Mouse (Mus musculus): Measurements from ENCODE around the gene Capzb. TPM values are rescaled to one million over a fixed set of nuclear protein-coding genes. Genes with fewer than 3 reads are reported as not detected.

The Capzb gene
- polyA plus RNA-seq (2012; ENCODE audit: low replicate concordance): 131 and 179 TPM in 2 replicates

DNA sequence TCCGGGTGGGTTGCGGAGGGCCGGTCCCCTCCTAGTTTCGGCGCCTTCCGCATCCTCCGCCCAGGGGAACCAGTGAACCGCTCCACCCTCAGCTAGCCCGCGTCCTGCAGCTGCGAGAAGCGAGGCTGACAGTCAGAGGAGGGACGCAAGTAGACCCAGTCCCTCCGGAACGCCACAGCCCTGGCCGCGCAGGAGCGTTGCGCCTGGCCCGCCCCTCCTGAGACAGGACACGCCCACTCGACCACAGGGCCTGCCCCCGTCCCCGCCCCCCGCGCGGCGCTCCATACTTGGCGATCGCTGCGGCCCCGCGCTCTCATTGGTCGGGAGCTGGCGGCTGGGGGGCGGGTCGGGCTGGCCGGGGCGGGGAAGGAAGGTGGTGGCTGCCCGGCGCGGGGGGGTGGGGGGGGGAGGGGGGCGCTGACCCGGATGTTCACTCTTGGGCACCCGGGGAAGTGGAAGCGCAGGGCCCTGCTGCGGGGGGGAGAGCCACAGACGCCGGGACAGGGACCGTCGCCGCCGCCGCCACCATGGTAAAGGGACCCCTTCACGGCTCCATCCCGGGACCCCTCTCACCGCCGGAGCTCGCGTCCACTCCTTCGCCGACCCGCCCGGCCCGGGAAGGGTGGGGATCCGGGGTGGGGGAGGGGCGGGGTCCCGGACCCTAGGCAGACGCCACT is at the start of gene Capzb:
Gene Capzb, plus strand, starts transcription at position 401 of the 677 bp plus-strand sequence.

GRCm38 (mm10) chr4:139310171-139310898 is 117.6 kb downstream of the Capzb start, which contains the start of the genes Pqlc2 and Akr7a5:
Gene Pqlc2, minus strand, starts transcription at chr4:139310708.
Gene Akr7a5, plus strand, starts transcription at chr4:139310744.

Other genes starting within 250 kb of the Capzb start
- not detected in 2 replicates for gene Rnf186, start 225.8 kb upstream of the Capzb start, polyA plus RNA-seq (2012; ENCODE audit: low replicate concordance)
- 21.0 and 21.1 TPM in 2 replicates for gene Tmco4, start 220.0 kb upstream of the Capzb start, polyA plus RNA-seq (2012; ENCODE audit: low replicate concordance)
- gene Htr6, start 117.3 kb upstream of the Capzb start, polyA plus RNA-seq (2012; ENCODE audit: low replicate concordance): 0.13 TPM in 1 of 2 replicates, not detected in the other
- gene Nbl1, start 99.9 kb upstream of the Capzb start, polyA plus RNA-seq (2012; ENCODE audit: low replicate concordance): 2.0 and 6.6 TPM in 2 replicates
- gene Minos1, start 61.8 kb upstream of the Capzb start, polyA plus RNA-seq (2012; ENCODE audit: low replicate concordance): 9.6 and 11.2 TPM in 2 replicates
- 23.1 and 27.3 TPM in 2 replicates for gene Pqlc2, start 117.8 kb downstream of the Capzb start, polyA plus RNA-seq (2012; ENCODE audit: low replicate concordance)
- 69.0 and 80.2 TPM in 2 replicates for gene Akr7a5, start 117.8 kb downstream of the Capzb start, polyA plus RNA-seq (2012; ENCODE audit: low replicate concordance)
- gene Mrto4, start 159.7 kb downstream of the Capzb start, polyA plus RNA-seq (2012; ENCODE audit: low replicate concordance): 25.0 and 44.5 TPM in 2 replicates
- gene Emc1, start 159.7 kb downstream of the Capzb start, polyA plus RNA-seq (2012; ENCODE audit: low replicate concordance): 3.6 and 10.7 TPM in 2 replicates
- gene Ubr4, start 159.7 kb downstream of the Capzb start, polyA plus RNA-seq (2012; ENCODE audit: low replicate concordance): 56.4 and 141 TPM in 2 replicates